In genomic region chr16:58671212-58671985, GRCm38 (mm10) we compare ENCODE assay signal across 9 mouse cellular contexts. TPM values are rescaled to one million over a fixed set of nuclear protein-coding genes. Genes with fewer than 3 reads are reported as not detected.
DNase-seq lines count a peak whose midpoint lies in the region; ATAC-seq and TF ChIP-seq lines count a peak whose summit lies in the region.
"Had no signal": no experiment of that assay in that cellular context is flagged by ENCODE, and none has a peak within 500 bp of the region (broad histone marks: within the 10 kb centered on the region; RNA-seq: fewer than 3 reads in every experiment).

No protein-coding gene starts in this region.

- H3K4me1 ChIP-seq in heart, embryonic 14.5 days (ENCODE audit: control insufficient read depth in 2 of 2, insufficient read depth in 2 of 2, low read length in 2 of 2) = peaks cover 2 to 26% of the 10 kb centered on the region in 2 experiments
- no peaks in the 10 kb centered on the region; a peak in 1 of 4 replicates for H3K4me1 ChIP-seq in ES-E14 (ENCODE audit: control insufficient read depth in 2 of 2, insufficient read depth in 2 of 2, low read length in 2 of 2, poor library complexity in 1 of 2)
- H3K4me1 ChIP-seq in hindbrain, embryonic 11.5 days (replicated peaks; ENCODE audit: control insufficient read depth, insufficient read depth, low read length) = no peaks in the 10 kb centered on the region
- peaks cover 2% of the 10 kb centered on the region; the same call in 1 of the 2 replicates for H3K4me1 ChIP-seq in midbrain, embryonic 11.5 days (ENCODE audit: control insufficient read depth, insufficient read depth, low read length)

- H3K27me3 ChIP-seq in heart, embryonic 14.5 days (ENCODE audit: control insufficient read depth, insufficient read depth, low read length) = no peaks in the 10 kb centered on the region
- H3K27me3 ChIP-seq in hindbrain, embryonic 11.5 days (ENCODE audit: control insufficient read depth, insufficient read depth, low read length) = no peaks in the 10 kb centered on the region
- H3K27me3 ChIP-seq in midbrain, embryonic 11.5 days (ENCODE audit: control insufficient read depth, insufficient read depth, low read length) = no peaks in the 10 kb centered on the region

- H3K4me2 ChIP-seq in heart, embryonic 14.5 days (ENCODE audit: low read length) = peak overlapping the region; percentile 83
- H3K4me2 ChIP-seq in hindbrain, embryonic 11.5 days (replicated peaks; ENCODE audit: low read depth, low read length) = peak overlapping the region; percentile 88; the same call in 1 of the 2 replicates
- H3K4me2 ChIP-seq in midbrain, embryonic 11.5 days = peak overlapping the region; percentile 84

- no peak for DNase-seq in heart, postnatal 4 days
- no peak for DNase-seq in ES-E14 (ENCODE audit: low read depth, low spot score)
- no peak for DNase-seq in hindbrain, embryonic 11.5 days (ENCODE audit: low spot score)
- DNase-seq in midbrain, embryonic 11.5 days (ENCODE audit: low spot score, missing footprints) = peak; percentile 75
- no peak for DNase-seq in right cerebral cortex, postnatal 36 days (ENCODE audit: low spot score in 2 of 2)
- no peak for DNase-seq in retina, postnatal 1 day
- DNase-seq: lung, postnatal 14 days had no signal

- H3K27ac ChIP-seq in heart, embryonic 14.5 days (replicated peaks in 1 of 2; ENCODE audit: control insufficient read depth in 1 of 2, insufficient read depth in 1 of 2, low read depth in 2 of 2, low read length in 2 of 2) = no peak overlapping the region
- no peak overlapping the region for H3K27ac ChIP-seq in ES-E14 (ENCODE audit: insufficient read depth, low read depth, low read length, poor library complexity, severe bottlenecking)
- H3K27ac ChIP-seq in hindbrain, embryonic 11.5 days (ENCODE audit: low read depth, low read length) = no peak overlapping the region
- H3K27ac ChIP-seq in midbrain, embryonic 11.5 days (ENCODE audit: low read depth, low read length) = no peak overlapping the region

- in situ Hi-C loops in ES-E14 (cut with MboI; ENCODE audit: low sequenced_read_pairs in 2 of 2, unreplicated experiment in 2 of 2) = no loop called here

- H3K36me3 ChIP-seq in heart, embryonic 14.5 days (ENCODE audit: control insufficient read depth, insufficient read depth, low read length) = peaks cover 35% of the 10 kb centered on the region
- H3K36me3 ChIP-seq in ES-E14 (ENCODE audit: control insufficient read depth, insufficient read depth, low read length, poor library complexity, severe bottlenecking) = peaks cover 8% of the 10 kb centered on the region; the same call in 1 of the 2 replicates
- H3K36me3 ChIP-seq in hindbrain, embryonic 11.5 days (ENCODE audit: control insufficient read depth, insufficient read depth, low read length) = no peaks in the 10 kb centered on the region
- peaks cover 8% of the 10 kb centered on the region for H3K36me3 ChIP-seq in midbrain, embryonic 11.5 days (ENCODE audit: control insufficient read depth, insufficient read depth, low read length)

- no peaks in the 10 kb centered on the region for H3K9me3 ChIP-seq in heart, embryonic 14.5 days (ENCODE audit: control insufficient read depth, low read length)
- H3K9me3 ChIP-seq in ES-E14 (ENCODE audit: control insufficient read depth, insufficient read depth, low read depth, low read length) = no peaks in the 10 kb centered on the region
- no peaks in the 10 kb centered on the region for H3K9me3 ChIP-seq in hindbrain, embryonic 11.5 days (ENCODE audit: control insufficient read depth, low read length)
- no peaks in the 10 kb centered on the region for H3K9me3 ChIP-seq in midbrain, embryonic 11.5 days (ENCODE audit: control insufficient read depth, low read length)

- peak overlapping the region; percentile 92 to 93; a peak in 3 of 4 replicates for H3K4me3 ChIP-seq in heart, embryonic 14.5 days (ENCODE audit: control insufficient read depth in 1 of 2, insufficient read depth in 1 of 2, low read depth in 1 of 2, low read length in 2 of 2)
- peak overlapping the region; percentile 87 to 99; a peak in 3 of 4 replicates for H3K4me3 ChIP-seq in ES-E14 (ENCODE audit: insufficient read depth in 1 of 2, low read depth in 1 of 2, low read length in 2 of 2, poor library complexity in 1 of 2, severe bottlenecking in 1 of 2)
- no peak overlapping the region for H3K4me3 ChIP-seq in hindbrain, embryonic 11.5 days (ENCODE audit: low read depth, low read length)
- H3K4me3 ChIP-seq in midbrain, embryonic 11.5 days (ENCODE audit: low read depth, low read length) = peak overlapping the region; percentile 86

- peak overlapping the region; percentile 89 for H3K9ac ChIP-seq in heart, embryonic 14.5 days (ENCODE audit: low read length)
- no peak overlapping the region for H3K9ac ChIP-seq in ES-E14 (ENCODE audit: insufficient read depth, low read depth, low read length, poor library complexity, severe bottlenecking)
- no peak overlapping the region for H3K9ac ChIP-seq in hindbrain, embryonic 11.5 days (ENCODE audit: low read depth, low read length)
- H3K9ac ChIP-seq in midbrain, embryonic 11.5 days (ENCODE audit: low read length) = no peak overlapping the region

- no peak for ATAC-seq in heart, embryonic 14.5 days (ENCODE audit: insufficient number of reproducible peaks, insufficient read depth, low FRiP score, low read depth)
- no peak for ATAC-seq in hindbrain, embryonic 11.5 days (ENCODE audit: low FRiP score)
- ATAC-seq in midbrain, embryonic 11.5 days (ENCODE audit: low FRiP score) = no peak
- ATAC-seq in CD4-positive, CD25-positive, alpha-beta regulatory T cell, adult 4 months = no peak

- 70% methylated on average over 8 of the region's 8 CpGs for WGBS in heart, embryonic 14.5 days
- 75% methylated on average over 8 of the region's 8 CpGs for whole genome bisulfite sequencing in hindbrain, embryonic 11.5 days
- 75% methylated on average over 8 of the region's 8 CpGs for WGBS in midbrain, embryonic 11.5 days

TF ChIP-seq in ES-E14, 5 proteins besides CTCF, POLR2A, EP300 and RAD21:
- TF ChIP-seq MAFK (IDR thresholded peaks at IDR 0.05; ENCODE audit: insufficient read depth, low read depth, low read length) = no peak
- TF ChIP-seq CHD2 (IDR thresholded peaks at IDR 0.05; ENCODE audit: low read depth, low read length) = no peak
- TF ChIP-seq ZC3H11A (IDR thresholded peaks at IDR 0.05; ENCODE audit: borderline replicate concordance, low read depth, low read length) = no peak
- no peak for TF ChIP-seq HCFC1 (IDR thresholded peaks at IDR 0.05; ENCODE audit: borderline replicate concordance, insufficient read depth, low read length)

RNA-seq across cellular contexts. Expression of gene Cpox, which starts 1.3 kb away (rescaled TPM):
- 38.4 and 41.3 TPM in 2 replicates for polyA plus RNA-seq in heart, embryonic 14.5 days (2014; fragmentation: Nextera tagmentation; extraction: Ambion mirVana)
- total RNA-seq in heart, postnatal 4 days (2021) = 10 to 100 TPM; 17.5 to 18.0 TPM
- 16.8 and 17.8 TPM in 2 replicates for total RNA-seq in ES-E14 (2012; rRNA removed)
- polyA plus RNA-seq in hindbrain, embryonic 11.5 days (2014; fragmentation: Nextera tagmentation; extraction: Ambion mirVana) = 21.0 and 23.4 TPM in 2 replicates
- polyA plus RNA-seq in midbrain, embryonic 11.5 days (2014; fragmentation: Nextera tagmentation; extraction: Ambion mirVana) = 16.7 and 17.6 TPM in 2 replicates
- polyA plus RNA-seq in CD4-positive, CD25-positive, alpha-beta regulatory T cell, adult 4 months (2017; shearing (Covaris generic)) = 10 to 100 TPM; 48.3 to 55.6 TPM

RNA-seq across cellular contexts. Expression of gene E330017A01Rik, which starts 32.9 kb away (rescaled TPM):
- polyA plus RNA-seq in heart, embryonic 14.5 days (2014; fragmentation: Nextera tagmentation; extraction: Ambion mirVana) = not detected in 2 replicates
- total RNA-seq in heart, postnatal 4 days (2021) = not detected
- not detected in 2 replicates for total RNA-seq in ES-E14 (2012; rRNA removed)
- not detected in 2 replicates for polyA plus RNA-seq in hindbrain, embryonic 11.5 days (2014; fragmentation: Nextera tagmentation; extraction: Ambion mirVana)
- not detected in 2 replicates for polyA plus RNA-seq in midbrain, embryonic 11.5 days (2014; fragmentation: Nextera tagmentation; extraction: Ambion mirVana)
- not detected for polyA plus RNA-seq in CD4-positive, CD25-positive, alpha-beta regulatory T cell, adult 4 months (2017; shearing (Covaris generic))

RNA-seq across cellular contexts. Expression of gene Gpr15, which starts 47.5 kb away (rescaled TPM):
- not detected in 2 replicates for polyA plus RNA-seq in heart, embryonic 14.5 days (2014; fragmentation: Nextera tagmentation; extraction: Ambion mirVana)
- not detected for total RNA-seq in heart, postnatal 4 days (2021)
- not detected in 2 replicates for total RNA-seq in ES-E14 (2012; rRNA removed)
- polyA plus RNA-seq in hindbrain, embryonic 11.5 days (2014; fragmentation: Nextera tagmentation; extraction: Ambion mirVana) = not detected in 2 replicates
- 0.10 TPM in 1 of 2 replicates, not detected in the other for polyA plus RNA-seq in midbrain, embryonic 11.5 days (2014; fragmentation: Nextera tagmentation; extraction: Ambion mirVana)
- 10 to 100 TPM; 35.4 to 55.3 TPM for polyA plus RNA-seq in CD4-positive, CD25-positive, alpha-beta regulatory T cell, adult 4 months (2017; shearing (Covaris generic))

RNA-seq across cellular contexts. Expression of gene Gm813, which starts 54.6 kb away (rescaled TPM):
- polyA plus RNA-seq in heart, embryonic 14.5 days (2014; fragmentation: Nextera tagmentation; extraction: Ambion mirVana) = not detected in 2 replicates
- not detected for total RNA-seq in heart, postnatal 4 days (2021)
- total RNA-seq in ES-E14 (2012; rRNA removed) = not detected in 2 replicates
- polyA plus RNA-seq in hindbrain, embryonic 11.5 days (2014; fragmentation: Nextera tagmentation; extraction: Ambion mirVana) = not detected in 2 replicates
- polyA plus RNA-seq in midbrain, embryonic 11.5 days (2014; fragmentation: Nextera tagmentation; extraction: Ambion mirVana) = not detected in 2 replicates
- not detected for polyA plus RNA-seq in CD4-positive, CD25-positive, alpha-beta regulatory T cell, adult 4 months (2017; shearing (Covaris generic))

RNA-seq across cellular contexts. Expression of gene Cldnd1, which starts 56.3 kb away (rescaled TPM):
- 106 and 111 TPM in 2 replicates for polyA plus RNA-seq in heart, embryonic 14.5 days (2014; fragmentation: Nextera tagmentation; extraction: Ambion mirVana)
- total RNA-seq in heart, postnatal 4 days (2021) = 10 to 100 TPM; 73.2 to 79.4 TPM
- total RNA-seq in ES-E14 (2012; rRNA removed) = 30.0 and 32.4 TPM in 2 replicates
- 137 and 140 TPM in 2 replicates for polyA plus RNA-seq in hindbrain, embryonic 11.5 days (2014; fragmentation: Nextera tagmentation; extraction: Ambion mirVana)
- polyA plus RNA-seq in midbrain, embryonic 11.5 days (2014; fragmentation: Nextera tagmentation; extraction: Ambion mirVana) = 125 and 137 TPM in 2 replicates
- 100 to 1,000 TPM; 201 to 243 TPM for polyA plus RNA-seq in CD4-positive, CD25-positive, alpha-beta regulatory T cell, adult 4 months (2017; shearing (Covaris generic))

Comparison
In these comparisons a context has a peak if more than half of its experiments do, and no peak if none do; other contexts are left out.
1. RNA of gene Gpr15, which starts 47.5 kb away (polyA plus RNA-seq): 35.4 to 55.3 TPM in CD4-positive, CD25-positive, alpha-beta regulatory T cell, adult 4 months; not detected in heart, embryonic 14.5 days, 0.10 TPM in midbrain, embryonic 11.5 days and not detected in hindbrain, embryonic 11.5 days; every median in the first group is over 10 times any median in the second.
2. Peak in every context shown above with its lines, with median percentiles within 50 percentile points of each other: H3K4me2 ChIP-seq.